Mouse (Mus musculus) splenic B cell, adult 2 months (primary cell): Measurements from ENCODE around the gene Wdr93.

Experiments
- DNase-seq: peaks from one replicate; pipeline ENCODE4 v3.0.0-alpha.2; 2011; ENCODE audit warnings: low read depth, low spot score
- H3K27me3 ChIP-seq: 2 replicates; pipeline ENCODE4 v1.6.1; 2012; ENCODE audit warnings: mild to moderate bottlenecking, low read length, moderate library complexity, mixed read lengths; ENCODE audit not compliant: control insufficient read depth, poor library complexity, insufficient read depth, severe bottlenecking
- H3K36me3 ChIP-seq: 2 replicates; pipeline ENCODE4 v1.6.1; 2012; ENCODE audit warnings: mild to moderate bottlenecking, low read length, moderate library complexity, mixed read lengths; ENCODE audit not compliant: control insufficient read depth, poor library complexity, insufficient read depth, severe bottlenecking

The Wdr93 gene

GRCm38 (mm10) chr7:79734563-79734962, 8.4 kb upstream of the Wdr93 start:
- H3K36me3 ChIP-seq, result no peaks in the 10 kb centered on the region
- no peak for DNase-seq
- no peaks in the 10 kb centered on the region for H3K27me3 ChIP-seq

- Histone ChIP-seq H3K27me3 (no peaks in the 10 kb centered on the region), H3K36me3 (no peaks in the 10 kb centered on the region)
- no peak for DNase-seq
Measured at GRCm38 (mm10) chr7:79736511-79736910, 6.5 kb upstream of the Wdr93 start.

- H3K27me3 ChIP-seq, result no peaks in the 10 kb centered on the region
- no peaks in the 10 kb centered on the region for H3K36me3 ChIP-seq
- no peak for DNase-seq
Measured at GRCm38 (mm10) chr7:79738913-79739312, 4.0 kb upstream of the Wdr93 start.

- DNase-seq, result no peak
- no peaks in the 10 kb centered on the region for H3K36me3 ChIP-seq
- H3K27me3 ChIP-seq, result no peaks in the 10 kb centered on the region
Measured at GRCm38 (mm10) chr7:79740279-79740678, 2.7 kb upstream of the Wdr93 start.

GRCm38 (mm10) chr7:79742277-79742658, 695 bp upstream of the Wdr93 start:
- Histone ChIP-seq H3K27me3 (no peaks in the 10 kb centered on the region), H3K36me3 (no peaks in the 10 kb centered on the region)
- DNase-seq, result no peak

GRCm38 (mm10) chr7:79744051-79744450, 1.1 kb downstream of the Wdr93 start:
- Histone ChIP-seq H3K27me3 (no peaks in the 10 kb centered on the region), H3K36me3 (no peaks in the 10 kb centered on the region)
- no peak for DNase-seq

GRCm38 (mm10) chr7:79744585-79744984, 1.6 kb downstream of the Wdr93 start:
- no peak for DNase-seq
- Histone ChIP-seq H3K36me3 (no peaks in the 10 kb centered on the region), H3K27me3 (no peaks in the 10 kb centered on the region)

- DNase-seq, result no peak
- Histone ChIP-seq H3K27me3 (no peaks in the 10 kb centered on the region), H3K36me3 (no peaks in the 10 kb centered on the region)
Measured at GRCm38 (mm10) chr7:79747659-79748058, 4.7 kb downstream of the Wdr93 start.

GRCm38 (mm10) chr7:79749511-79749910, 6.5 kb downstream of the Wdr93 start:
- DNase-seq, result no peak
- Histone ChIP-seq H3K27me3 (no peaks in the 10 kb centered on the region), H3K36me3 (no peaks in the 10 kb centered on the region)

- Histone ChIP-seq H3K36me3 (no peaks in the 10 kb centered on the region), H3K27me3 (no peaks in the 10 kb centered on the region)
- no peak for DNase-seq
Measured at GRCm38 (mm10) chr7:79756334-79756733, 13.4 kb downstream of the Wdr93 start.

- H3K27me3 ChIP-seq, result no peaks in the 10 kb centered on the region
- no peaks in the 10 kb centered on the region for H3K36me3 ChIP-seq
- DNase-seq, result no peak
Measured at GRCm38 (mm10) chr7:79758176-79758575, 15.2 kb downstream of the Wdr93 start.

- no peaks in the 10 kb centered on the region for H3K36me3 ChIP-seq
- no peak for DNase-seq
- H3K27me3 ChIP-seq, result no peaks in the 10 kb centered on the region
Measured at GRCm38 (mm10) chr7:79759766-79760165, 16.8 kb downstream of the Wdr93 start.

- no peaks in the 10 kb centered on the region for H3K27me3 ChIP-seq
- no peaks in the 10 kb centered on the region for H3K36me3 ChIP-seq
- no peak for DNase-seq
Measured at GRCm38 (mm10) chr7:79761124-79761876, 18.3 kb downstream of the Wdr93 start.

- no peak for DNase-seq
- no peaks in the 10 kb centered on the region for H3K36me3 ChIP-seq
- no peaks in the 10 kb centered on the region for H3K27me3 ChIP-seq
Measured at GRCm38 (mm10) chr7:79762106-79762505, 19.1 kb downstream of the Wdr93 start.

- DNase-seq, result no peak
- Histone ChIP-seq H3K36me3 (no peaks in the 10 kb centered on the region), H3K27me3 (no peaks in the 10 kb centered on the region)
Measured at GRCm38 (mm10) chr7:79765991-79766390, 23.0 kb downstream of the Wdr93 start.

- H3K27me3 ChIP-seq, result no peaks in the 10 kb centered on the region
- DNase-seq, result no peak
Measured at GRCm38 (mm10) chr7:79769664-79770063, 26.7 kb downstream of the Wdr93 start.

More at GRCm38 (mm10) chr7:79769664-79770063, 26.7 kb downstream of the Wdr93 start:
- H3K36me3 ChIP-seq, result no peaks in the 10 kb centered on the region
